Mouse (Mus musculus): Measurements from ENCODE around the gene Rela. TPM values are rescaled to one million over a fixed set of nuclear protein-coding genes. Genes with fewer than 3 reads are reported as not detected.
A peak's percentile ranks its signal among the peaks of the same experiment; 100 is the strongest.
"Not testable (repeated sequence)": the region's sequence is repeated elsewhere in the genome, so short reads cannot be mapped to it uniquely, and the experiment has no call there.

Rela gene
- polyA plus RNA-seq, 1 experiment from 2014 or later = 35.4 TPM

DNA sequence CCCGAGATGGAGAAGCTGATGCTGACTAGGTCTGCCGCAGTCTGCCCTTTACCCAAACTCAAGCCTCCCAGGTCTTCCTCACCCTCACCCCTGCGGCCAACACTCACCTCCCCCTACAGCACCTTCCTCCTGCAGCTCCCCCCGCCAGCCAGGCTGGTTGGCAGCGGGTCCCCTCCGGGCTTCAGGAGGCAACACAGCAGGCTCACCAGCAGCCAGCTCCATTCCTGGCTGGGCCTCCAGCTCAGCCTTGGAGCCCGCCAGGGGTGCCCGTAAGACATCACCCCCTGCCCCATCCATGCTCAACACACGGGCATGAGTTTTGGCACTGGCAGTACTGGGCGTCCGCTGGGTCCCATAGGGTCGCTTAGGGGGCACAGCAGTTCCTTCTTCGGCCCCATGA is 47.7 kb downstream of the Rela start:
- no peak for ATAC-seq
- Histone ChIP-seq H3K4me3 (replicated peaks) (0 out of 2 replicates have a peak overlapping the region, but pooled peaks have one; percentile 1), H3K27ac (no peak overlapping the region), H3K4me1 (replicated peaks) (peaks cover 21% of the 10 kb centered on the region), H3K27me3 (no peaks in the 10 kb centered on the region), H3K9me3 (no peaks in the 10 kb centered on the region), H3K9ac (replicated peaks) (no peak overlapping the region), H3K4me2 (replicated peaks) (no peak overlapping the region), H3K36me3 (peaks cover 71% of the 10 kb centered on the region)
- WGBS = 93% methylated on average over 13 of the region's 13 CpGs

- WGBS = 95% methylated on average over 19 of the region's 19 CpGs
- Histone ChIP-seq H3K4me2 (replicated peaks) (no peak overlapping the region), H3K27ac (no peak overlapping the region), H3K4me3 (replicated peaks) (no peak overlapping the region), H3K27me3 (no peaks in the 10 kb centered on the region), H3K9me3 (no peaks in the 10 kb centered on the region), H3K9ac (replicated peaks) (no peak overlapping the region), H3K36me3 (peaks cover 68% of the 10 kb centered on the region), H3K4me1 (replicated peaks) (peaks cover 25% of the 10 kb centered on the region)
- no peak for ATAC-seq
Observed at GRCm38 (mm10) chr19:5685431-5685830, 48.1 kb downstream of the Rela start.

- WGBS = 94% methylated on average over 11 of the region's 11 CpGs
- H3K4me1 ChIP-seq (replicated peaks) = peaks cover 30% of the 10 kb centered on the region
- no peak overlapping the region for H3K4me2 ChIP-seq (replicated peaks)
- H3K9ac ChIP-seq (replicated peaks) = no peak overlapping the region
- ATAC-seq = no peak
- no peaks in the 10 kb centered on the region for H3K27me3 ChIP-seq
- no peaks in the 10 kb centered on the region for H3K9me3 ChIP-seq
- H3K4me3 ChIP-seq (replicated peaks) = no peak overlapping the region
- H3K27ac ChIP-seq = no peak overlapping the region
- H3K36me3 ChIP-seq = peaks cover 68% of the 10 kb centered on the region
Observed at GRCm38 (mm10) chr19:5685861-5686260, 48.6 kb downstream of the Rela start.

GRCm38 (mm10) chr19:5686437-5686836 is 49.2 kb downstream of the Rela start:
- WGBS = 95% methylated on average over 13 of the region's 13 CpGs
- peaks cover 66% of the 10 kb centered on the region for H3K36me3 ChIP-seq
- H3K9ac ChIP-seq (replicated peaks) = no peak overlapping the region
- no peak overlapping the region for H3K4me3 ChIP-seq (replicated peaks)
- H3K4me2 ChIP-seq (replicated peaks) = no peak overlapping the region
- no peaks in the 10 kb centered on the region for H3K9me3 ChIP-seq
- peaks cover 35% of the 10 kb centered on the region for H3K4me1 ChIP-seq (replicated peaks)
- ATAC-seq = no peak
- H3K27ac ChIP-seq = no peak overlapping the region
- no peaks in the 10 kb centered on the region for H3K27me3 ChIP-seq

DNA sequence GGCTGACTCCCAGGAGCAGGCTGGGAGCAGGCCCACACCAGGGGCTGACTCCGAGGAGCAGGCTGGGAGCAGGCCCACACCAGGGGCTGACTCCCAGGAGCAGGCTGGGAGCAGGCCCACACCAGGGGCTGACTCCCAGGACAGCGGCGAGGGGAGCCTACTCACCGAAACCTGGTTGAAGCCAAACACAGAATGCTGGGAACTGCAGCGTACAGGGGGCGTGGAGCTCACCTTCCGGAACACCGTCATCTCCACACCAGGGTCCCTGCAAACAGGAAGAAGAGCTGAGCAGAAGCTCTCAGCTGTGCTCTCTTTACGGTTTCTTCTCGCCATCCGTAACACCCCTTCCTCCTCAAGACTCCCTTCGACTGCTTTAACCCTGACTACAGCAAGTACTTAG is 49.7 kb downstream of the Rela start:
- H3K9me3 ChIP-seq; H3K9ac ChIP-seq (replicated peaks); H3K27ac ChIP-seq; ATAC-seq; H3K27me3 ChIP-seq: not testable (repeated sequence)
- H3K4me2 ChIP-seq (replicated peaks) = peak overlapping the region; percentile 100
- WGBS = 94% methylated on average over 12 of the region's 12 CpGs
- peaks cover 41% of the 10 kb centered on the region for H3K4me1 ChIP-seq (replicated peaks)
- H3K36me3 ChIP-seq = peaks cover 60% of the 10 kb centered on the region
- H3K4me3 ChIP-seq (replicated peaks) = peak overlapping the region; percentile 97

- Histone ChIP-seq H3K4me3 (replicated peaks) (peak overlapping the region; percentile 97), H3K9me3 (no peaks in the 10 kb centered on the region), H3K36me3 (peaks cover 55% of the 10 kb centered on the region), H3K4me1 (replicated peaks) (peaks cover 48% of the 10 kb centered on the region), H3K9ac (replicated peaks) (peak overlapping the region; percentile 97), H3K4me2 (replicated peaks) (peak overlapping the region; percentile 100), H3K27me3 (no peaks in the 10 kb centered on the region), H3K27ac (peak overlapping the region; percentile 90)
- 20% methylated on average over 9 of the region's 9 CpGs for WGBS
- ATAC-seq = no peak
Observed at GRCm38 (mm10) chr19:5687738-5688137, 50.5 kb downstream of the Rela start.

DNA sequence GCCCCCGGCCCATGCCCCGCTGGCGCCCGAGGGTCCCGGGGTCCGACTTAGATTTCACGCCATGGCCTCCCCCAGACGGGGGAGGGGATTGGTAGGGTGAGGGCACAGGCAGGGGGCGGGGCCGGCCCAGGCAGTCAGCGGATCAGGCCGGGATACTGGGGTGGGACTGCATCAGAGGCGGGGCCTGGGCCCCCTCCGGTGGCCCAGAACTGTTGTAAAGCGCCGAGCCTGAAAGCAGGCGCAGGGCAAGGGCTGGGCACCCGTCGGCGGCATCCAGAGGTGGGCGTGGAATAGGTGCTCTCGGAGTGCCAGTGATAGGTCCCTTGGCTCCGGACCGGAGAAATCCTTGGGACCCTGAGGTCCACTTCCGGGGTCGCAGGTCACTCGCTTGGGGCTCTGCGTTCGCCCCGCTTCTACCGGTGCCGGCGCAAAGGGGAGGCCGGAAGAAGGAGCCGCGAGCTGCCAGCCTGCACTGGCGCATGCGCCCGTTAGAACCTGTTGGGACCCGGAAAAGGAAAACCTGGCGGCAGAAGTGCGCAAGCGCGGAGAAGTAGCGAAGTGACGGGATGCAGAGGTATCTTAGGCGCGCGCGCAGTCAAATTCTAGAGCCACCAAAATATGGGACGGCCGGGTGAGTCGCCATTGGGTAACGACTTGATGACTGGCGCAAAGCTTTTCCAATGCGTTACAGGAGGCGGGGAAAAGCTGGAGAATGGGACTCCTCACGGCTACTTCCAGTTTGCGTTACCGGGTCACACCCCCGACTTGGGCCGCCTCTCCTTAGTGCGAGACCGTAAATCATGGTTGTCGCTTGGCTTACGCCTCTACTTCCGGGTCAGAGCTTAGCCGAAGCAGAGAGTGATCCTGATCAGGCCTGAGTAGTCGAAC is 51.2 kb downstream of the Rela start, which contains the start of the genes Map3k11 and Pcnx3:
Gene Map3k11, plus strand, starts transcription at position 543 of the 888 bp plus-strand sequence.
Gene Pcnx3, minus strand, starts transcription at position 709 of the 888 bp plus-strand sequence.
- H3K9ac ChIP-seq (replicated peaks) = peak within 1 kb of the TSS; percentile 97
- H3K4me3 ChIP-seq (replicated peaks) = peak within 1 kb of the TSS; percentile 97
- no peaks in the 10 kb centered on the region for H3K27me3 ChIP-seq
- H3K36me3 ChIP-seq = peaks cover 55% of the 10 kb centered on the region
- H3K27ac ChIP-seq = peak within 1 kb of the TSS; percentile 90
- H3K9me3 ChIP-seq = no peaks in the 10 kb centered on the region
- peaks cover 54% of the 10 kb centered on the region for H3K4me1 ChIP-seq (replicated peaks)
- WGBS = under 1% methylated on average over 68 of the region's 69 CpGs
- ATAC-seq = peak; percentile 95
- H3K4me2 ChIP-seq (replicated peaks) = peak within 1 kb of the TSS; percentile 100

DNA sequence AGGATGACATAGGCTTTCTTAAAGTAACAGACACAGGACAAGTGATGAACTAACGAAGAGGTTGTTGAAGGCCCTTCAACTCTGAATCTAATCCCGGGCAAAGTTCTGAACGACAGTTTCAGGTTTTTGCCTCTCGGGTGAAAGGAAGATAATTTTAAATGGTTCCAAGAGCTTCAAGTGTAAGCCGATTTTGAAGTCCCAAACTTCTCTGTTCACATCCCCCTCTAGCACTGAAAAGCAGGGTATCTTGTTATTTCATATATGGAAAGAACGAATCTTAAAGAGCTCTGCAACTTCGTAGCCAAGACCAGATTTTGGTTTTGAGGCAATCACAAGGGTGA is 51.8 kb downstream of the Rela start:
- H3K27ac ChIP-seq = peak overlapping the region; percentile 90
- peak overlapping the region; percentile 97 for H3K4me3 ChIP-seq (replicated peaks)
- peaks cover 54% of the 10 kb centered on the region for H3K4me1 ChIP-seq (replicated peaks)
- no peaks in the 10 kb centered on the region for H3K27me3 ChIP-seq
- no peak for ATAC-seq
- peak overlapping the region; percentile 100 for H3K4me2 ChIP-seq (replicated peaks)
- under 1% methylated on average over 7 of the region's 7 CpGs for WGBS
- H3K36me3 ChIP-seq = peaks cover 54% of the 10 kb centered on the region
- H3K9ac ChIP-seq (replicated peaks) = peak overlapping the region; percentile 92
- H3K9me3 ChIP-seq = no peaks in the 10 kb centered on the region

- H3K36me3 ChIP-seq = peaks cover 47% of the 10 kb centered on the region
- WGBS = 11% methylated on average over 42 of the region's 42 CpGs
- H3K27ac ChIP-seq = peak overlapping the region; percentile 90
- peak overlapping the region; percentile 100 for H3K4me2 ChIP-seq (replicated peaks)
- H3K9ac ChIP-seq (replicated peaks) = peak overlapping the region; percentile 92
- H3K9me3 ChIP-seq = no peaks in the 10 kb centered on the region
- peak; percentile 3; the same call in 1 of the 2 replicates for ATAC-seq
- peaks cover 54% of the 10 kb centered on the region for H3K4me1 ChIP-seq (replicated peaks)
- H3K4me3 ChIP-seq (replicated peaks) = peak overlapping the region; percentile 97
- H3K27me3 ChIP-seq = peaks cover 1% of the 10 kb centered on the region
Observed at GRCm38 (mm10) chr19:5689565-5690342, 52.5 kb downstream of the Rela start.

DNA sequence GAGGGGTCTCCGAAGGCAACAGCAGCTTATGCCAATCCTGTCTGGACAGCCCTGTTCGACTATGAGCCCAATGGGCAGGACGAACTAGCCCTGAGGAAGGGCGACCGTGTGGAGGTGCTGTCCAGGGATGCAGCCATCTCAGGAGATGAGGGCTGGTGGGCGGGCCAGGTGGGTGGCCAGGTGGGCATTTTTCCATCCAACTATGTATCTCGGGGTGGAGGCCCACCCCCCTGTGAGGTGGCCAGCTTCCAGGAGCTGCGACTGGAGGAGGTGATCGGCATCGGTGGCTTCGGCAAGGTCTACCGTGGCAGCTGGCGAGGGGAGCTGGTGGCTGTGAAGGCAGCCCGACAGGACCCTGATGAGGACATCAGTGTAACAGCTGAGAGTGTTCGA is 53.1 kb downstream of the Rela start:
- 79% methylated on average over 15 of the region's 15 CpGs for WGBS
- peaks cover 57% of the 10 kb centered on the region for H3K4me1 ChIP-seq (replicated peaks)

DNA sequence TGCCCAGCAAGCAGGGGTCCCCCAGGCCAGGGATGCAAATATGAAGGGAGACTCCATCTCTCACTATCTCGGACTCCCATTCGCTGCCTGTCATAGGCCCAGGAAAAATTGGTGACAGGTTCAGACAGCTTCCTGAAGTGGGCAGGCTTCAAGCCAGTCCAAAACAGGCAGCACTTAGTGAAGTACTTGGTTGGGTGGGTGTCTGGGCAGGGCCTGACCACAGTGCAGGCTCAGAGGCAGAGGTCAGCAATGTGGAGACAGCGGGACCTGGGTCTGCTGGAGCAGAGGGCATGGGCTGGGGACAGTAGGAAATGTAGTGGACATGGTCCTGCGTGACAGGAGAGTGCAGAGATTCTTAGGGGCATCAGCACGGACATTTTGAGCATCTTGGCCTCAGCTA is 54.3 kb downstream of the Rela start:
- no peaks in the 10 kb centered on the region for H3K9me3 ChIP-seq
- peaks cover 45% of the 10 kb centered on the region for H3K36me3 ChIP-seq
- peak overlapping the region; percentile 100 for H3K4me2 ChIP-seq (replicated peaks)
- H3K27me3 ChIP-seq = peaks cover 10% of the 10 kb centered on the region
- H3K27ac ChIP-seq = no peak overlapping the region
- no peak for ATAC-seq
- peaks cover 66% of the 10 kb centered on the region for H3K4me1 ChIP-seq (replicated peaks)
- WGBS = 87% methylated on average over 5 of the region's 5 CpGs
- peak overlapping the region; percentile 97; the same call in 1 of the 2 replicates for H3K4me3 ChIP-seq (replicated peaks)
- peak overlapping the region; percentile 92 for H3K9ac ChIP-seq (replicated peaks)

More for the DNA sequence above, 53.1 kb downstream of the Rela start:
- H3K4me3 ChIP-seq (replicated peaks) = peak overlapping the region; percentile 97
- H3K9ac ChIP-seq (replicated peaks) = peak overlapping the region; percentile 92
- ATAC-seq = no peak
- H3K36me3 ChIP-seq = peaks cover 45% of the 10 kb centered on the region
- H3K9me3 ChIP-seq = no peaks in the 10 kb centered on the region
- peak overlapping the region; percentile 100 for H3K4me2 ChIP-seq (replicated peaks)
- peak overlapping the region; percentile 90; the same call in 1 of the 2 replicates for H3K27ac ChIP-seq
- H3K27me3 ChIP-seq = peaks cover 7% of the 10 kb centered on the region

All from midbrain, embryonic 13.5 days (tissue).